Mouse (Mus musculus): Measurements from ENCODE around the gene Spon1. TPM values are rescaled to one million over a fixed set of nuclear protein-coding genes. Genes with fewer than 3 reads are reported as not detected.

The Spon1 gene
- polyA plus RNA-seq, 1 experiment from 2014 or later: 30.4 TPM

DNA sequence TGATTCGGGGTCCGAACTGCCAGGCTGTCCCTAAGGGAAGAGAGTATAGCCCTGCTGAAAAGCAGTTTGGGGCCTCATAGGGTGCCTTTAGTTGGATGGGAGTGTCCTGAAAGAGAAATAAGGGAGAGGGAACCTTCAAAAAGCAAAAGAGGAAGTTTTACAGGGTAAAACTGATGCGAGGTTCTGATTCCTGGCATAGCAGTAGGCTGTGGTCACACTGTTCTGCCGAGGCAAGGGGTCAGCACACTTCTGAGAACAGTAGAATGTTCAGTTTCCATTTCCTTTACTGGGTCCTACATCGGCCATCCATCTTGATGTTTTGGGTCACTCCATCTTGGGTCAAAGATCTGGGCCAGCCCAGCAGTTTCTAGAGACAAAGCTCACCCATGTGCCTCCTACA is 14.5 kb downstream of the Spon1 start:
- Histone ChIP-seq H3K36me3 (no peaks in the 10 kb centered on the region), H3K27ac (no peak overlapping the region), H3K27me3 (no peaks in the 10 kb centered on the region), H3K9ac (no peak overlapping the region), H3K4me2 (no peak overlapping the region), H3K9me3 (no peaks in the 10 kb centered on the region), H3K4me1 (peaks cover 3% of the 10 kb centered on the region; the same call in 1 of the 2 replicates), H3K4me3 (no peak overlapping the region)
- WGBS: 87% methylated on average over 5 of the region's 5 CpGs
- no peak for ATAC-seq (ENCODE audit: insufficient number of reproducible peaks, insufficient read depth, low FRiP score, low TSS enrichment, low read depth)

DNA sequence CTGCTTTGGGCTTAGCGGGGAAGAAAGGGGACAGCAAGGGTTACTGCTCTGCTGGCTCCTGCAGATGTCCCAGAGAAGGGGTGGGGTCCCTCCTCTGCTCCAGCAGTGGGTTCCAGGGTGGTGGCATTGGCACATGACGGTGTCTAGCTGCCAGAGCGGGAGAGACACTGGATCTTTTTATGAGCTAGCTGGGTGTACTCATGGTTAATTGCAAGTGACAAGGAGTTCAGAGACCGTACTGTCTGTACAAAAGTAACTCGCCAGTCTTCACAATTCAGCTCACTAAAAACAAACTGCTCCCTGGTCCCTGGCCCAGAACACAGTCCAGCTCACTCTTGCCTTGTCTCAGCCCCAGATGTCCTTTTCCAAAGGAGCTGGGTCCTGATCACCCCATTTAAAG is 26.2 kb downstream of the Spon1 start:
- Histone ChIP-seq H3K9ac (no peak overlapping the region), H3K4me2 (no peak overlapping the region), H3K9me3 (no peaks in the 10 kb centered on the region), H3K36me3 (no peaks in the 10 kb centered on the region), H3K27me3 (no peaks in the 10 kb centered on the region), H3K27ac (0 out of 2 replicates have a peak overlapping the region, but pooled peaks have one; percentile 7), H3K4me1 (no peaks in the 10 kb centered on the region), H3K4me3 (no peak overlapping the region)
- WGBS: 64% methylated on average over 5 of the region's 5 CpGs
- no peak for ATAC-seq (ENCODE audit: insufficient number of reproducible peaks, insufficient read depth, low FRiP score, low TSS enrichment, low read depth)

DNA sequence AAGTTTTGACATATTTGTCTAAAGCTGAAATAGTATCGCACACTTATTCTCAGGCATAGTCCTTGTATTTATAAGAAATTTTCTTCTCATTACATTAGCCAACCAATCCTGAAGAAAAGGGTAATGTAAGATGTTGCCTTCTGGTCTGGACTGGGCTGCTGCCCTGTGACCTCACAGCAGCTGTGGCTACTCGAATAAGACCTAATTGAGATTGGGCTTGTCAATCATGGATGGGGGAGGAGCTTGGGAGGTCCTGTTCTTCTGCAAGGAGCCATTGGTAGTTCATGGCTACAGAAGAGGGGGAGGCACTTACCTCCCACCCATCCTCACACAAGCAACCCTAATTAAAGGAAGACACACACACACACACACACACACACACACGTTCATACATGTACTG is 27.1 kb downstream of the Spon1 start:
- ATAC-seq (ENCODE audit: insufficient number of reproducible peaks, insufficient read depth, low FRiP score, low TSS enrichment, low read depth): no peak
- H3K27me3 ChIP-seq: no peaks in the 10 kb centered on the region
- no peaks in the 10 kb centered on the region for H3K36me3 ChIP-seq
- H3K4me3 ChIP-seq: no peak overlapping the region
- H3K9me3 ChIP-seq: no peaks in the 10 kb centered on the region
- H3K9ac ChIP-seq: no peak overlapping the region
- no peak overlapping the region for H3K27ac ChIP-seq
- H3K4me1 ChIP-seq: no peaks in the 10 kb centered on the region
- WGBS: 76% methylated on average over 3 of the region's 3 CpGs
- H3K4me2 ChIP-seq: no peak overlapping the region

DNA sequence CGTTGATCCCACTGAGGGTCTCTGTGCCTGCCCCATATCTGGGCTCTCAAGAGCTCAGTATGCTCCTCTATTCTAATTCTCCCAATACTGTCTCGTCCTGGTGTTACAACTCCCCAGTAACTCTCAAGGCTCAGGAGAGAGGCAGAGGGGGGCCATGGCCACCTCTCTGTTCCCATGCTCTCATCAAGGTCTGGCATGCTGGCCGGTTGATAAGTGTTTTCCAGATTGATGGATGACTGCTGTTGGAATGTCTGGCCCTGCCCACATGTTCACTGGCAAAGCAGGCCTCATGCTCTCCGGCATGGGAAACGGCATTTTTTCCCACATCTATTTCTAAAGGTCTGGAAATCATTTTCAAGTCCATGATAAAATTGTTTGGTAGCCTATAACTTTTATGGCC is 29.4 kb downstream of the Spon1 start:
- ATAC-seq (ENCODE audit: insufficient number of reproducible peaks, insufficient read depth, low FRiP score, low TSS enrichment, low read depth): no peak
- no peak overlapping the region for H3K27ac ChIP-seq
- H3K36me3 ChIP-seq: no peaks in the 10 kb centered on the region
- H3K9ac ChIP-seq: no peak overlapping the region
- H3K4me2 ChIP-seq: no peak overlapping the region
- no peaks in the 10 kb centered on the region for H3K27me3 ChIP-seq
- no peak overlapping the region for H3K4me3 ChIP-seq
- no peaks in the 10 kb centered on the region for H3K9me3 ChIP-seq
- 75% methylated on average over 5 of the region's 5 CpGs for WGBS
- no peaks in the 10 kb centered on the region for H3K4me1 ChIP-seq

DNA sequence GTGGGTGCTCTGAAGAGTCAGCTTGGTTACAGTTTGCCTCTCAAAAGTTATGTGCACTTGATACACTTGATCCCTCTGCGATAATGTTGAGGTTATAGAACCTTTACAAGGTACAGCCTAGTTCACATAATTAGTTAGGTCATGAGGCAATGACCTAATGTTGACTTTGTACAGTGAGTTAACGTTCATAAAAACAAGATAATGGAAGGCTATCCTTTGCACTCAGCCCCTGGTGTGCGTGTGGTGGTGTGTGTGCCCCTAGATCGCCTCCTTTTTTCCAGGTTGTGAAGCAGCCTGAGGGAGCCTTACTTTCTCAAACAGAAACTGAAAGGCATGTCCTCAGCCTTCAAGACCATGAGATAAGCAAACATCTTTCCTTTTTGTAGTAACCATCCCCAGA is 31.3 kb downstream of the Spon1 start:
- H3K4me2 ChIP-seq: no peak overlapping the region
- ATAC-seq (ENCODE audit: insufficient number of reproducible peaks, insufficient read depth, low FRiP score, low TSS enrichment, low read depth): no peak
- no peaks in the 10 kb centered on the region for H3K36me3 ChIP-seq
- H3K9me3 ChIP-seq: no peaks in the 10 kb centered on the region
- H3K4me1 ChIP-seq: no peaks in the 10 kb centered on the region
- no peak overlapping the region for H3K9ac ChIP-seq
- WGBS: 85% methylated on average over 4 of the region's 4 CpGs
- no peak overlapping the region for H3K4me3 ChIP-seq
- H3K27ac ChIP-seq: no peak overlapping the region
- no peaks in the 10 kb centered on the region for H3K27me3 ChIP-seq

DNA sequence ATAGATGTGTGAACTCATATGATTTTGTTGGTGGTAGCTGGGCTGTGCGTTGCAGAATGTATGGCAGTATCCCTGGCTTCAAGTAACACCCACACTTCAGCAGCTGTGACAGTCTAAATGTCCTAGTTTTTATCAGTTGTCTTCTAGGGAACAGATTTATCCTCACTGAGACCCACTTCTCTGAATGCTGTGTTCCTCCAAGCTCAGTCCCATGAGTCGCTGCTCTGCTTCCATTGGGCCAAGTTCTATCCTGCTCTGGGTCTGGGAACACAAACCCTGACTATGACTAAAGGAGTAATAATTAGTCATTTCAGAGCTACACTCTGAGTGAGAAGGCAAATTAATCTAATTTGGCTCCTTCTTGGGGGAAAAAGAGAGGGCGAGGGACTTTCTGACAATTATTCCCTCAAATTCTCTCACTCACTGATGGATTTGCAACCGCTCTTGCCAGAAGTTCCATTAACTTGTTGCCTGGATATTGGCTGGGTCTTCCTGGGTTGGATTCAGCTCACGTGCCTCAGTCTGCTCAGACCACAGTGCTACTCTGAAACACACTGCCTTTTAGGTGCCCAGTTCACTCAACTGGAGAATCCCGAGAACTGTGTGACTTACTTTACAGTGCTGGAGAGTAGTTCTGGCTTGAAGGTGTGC is 32.9 kb downstream of the Spon1 start:
- Histone ChIP-seq H3K9me3 (no peaks in the 10 kb centered on the region), H3K4me2 (no peak overlapping the region), H3K27ac (no peak overlapping the region), H3K27me3 (no peaks in the 10 kb centered on the region), H3K4me3 (no peak overlapping the region), H3K36me3 (no peaks in the 10 kb centered on the region), H3K4me1 (no peaks in the 10 kb centered on the region), H3K9ac (no peak overlapping the region)
- no peak for ATAC-seq (ENCODE audit: insufficient number of reproducible peaks, insufficient read depth, low FRiP score, low TSS enrichment, low read depth)
- WGBS: 90% methylated on average over 6 of the region's 6 CpGs

DNA sequence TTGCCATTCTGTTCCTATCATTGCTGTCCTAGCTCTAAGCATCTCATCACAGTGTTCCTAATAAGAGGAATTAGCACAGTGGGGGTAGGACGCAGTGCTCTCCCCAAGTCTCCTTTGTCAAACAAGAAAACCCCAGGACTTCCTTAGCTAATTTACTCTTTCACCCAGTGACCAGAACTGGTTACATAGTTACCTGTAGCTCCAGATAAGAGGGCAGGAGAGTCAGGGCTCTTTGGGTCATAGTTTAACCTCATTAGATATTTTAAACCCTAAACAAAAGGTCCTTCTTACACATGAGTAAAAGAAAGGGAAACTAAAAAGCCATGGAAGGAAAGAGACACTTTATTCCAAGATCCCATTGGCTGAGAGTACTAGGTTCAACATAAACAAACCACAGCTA is 44.0 kb downstream of the Spon1 start:
- H3K27ac ChIP-seq: no peak overlapping the region
- no peak overlapping the region for H3K9ac ChIP-seq
- WGBS: 76% methylated on average over 1 of the region's 1 CpGs
- no peaks in the 10 kb centered on the region for H3K27me3 ChIP-seq
- H3K4me2 ChIP-seq: no peak overlapping the region
- no peak overlapping the region for H3K4me3 ChIP-seq
- ATAC-seq (ENCODE audit: insufficient number of reproducible peaks, insufficient read depth, low FRiP score, low TSS enrichment, low read depth): no peak
- 0 out of 2 replicates have a peak, but pooled peaks cover 6% of the 10 kb centered on the region for H3K4me1 ChIP-seq
- H3K36me3 ChIP-seq: no peaks in the 10 kb centered on the region
- H3K9me3 ChIP-seq: no peaks in the 10 kb centered on the region

DNA sequence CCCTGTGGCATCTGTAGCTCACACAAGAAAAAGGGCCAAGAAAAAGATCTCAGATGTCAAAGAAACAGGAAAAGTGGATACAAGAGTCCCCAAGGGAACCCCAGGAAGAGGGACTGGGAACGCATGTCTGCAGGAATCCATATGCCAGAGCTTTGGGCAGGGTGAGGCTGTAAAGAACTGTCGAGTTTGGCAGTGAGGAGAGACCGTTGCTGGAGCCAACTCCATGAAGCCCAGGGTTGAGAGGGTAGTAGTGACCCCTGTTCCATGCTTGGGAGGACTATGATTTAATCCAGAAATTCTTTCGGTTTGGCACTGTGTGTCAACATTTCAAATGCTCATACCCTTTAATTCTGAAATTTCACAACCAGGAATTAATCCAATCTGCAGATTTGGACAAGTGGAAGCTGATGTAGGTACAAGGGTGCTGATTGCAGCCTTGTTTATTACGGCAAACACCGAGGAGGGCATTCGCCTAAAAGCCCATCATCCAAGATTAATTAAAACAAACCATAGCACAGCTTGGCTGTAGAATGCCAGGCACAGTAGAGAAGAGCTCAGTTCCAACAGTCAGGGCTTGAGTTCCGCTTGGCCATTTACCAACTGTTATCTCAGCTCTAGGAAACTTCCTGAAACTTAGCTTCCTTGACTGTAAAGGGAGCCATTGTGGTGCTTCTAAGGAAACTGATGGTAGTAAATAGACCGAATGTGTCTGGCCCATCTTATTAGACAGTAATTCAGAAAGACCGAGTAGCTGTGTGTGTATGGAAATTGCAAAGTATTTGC is 45.8 kb downstream of the Spon1 start:
- WGBS: 80% methylated on average over 10 of the region's 10 CpGs
- no peak overlapping the region for H3K9ac ChIP-seq
- ATAC-seq (ENCODE audit: insufficient number of reproducible peaks, insufficient read depth, low FRiP score, low TSS enrichment, low read depth): no peak
- no peaks in the 10 kb centered on the region for H3K36me3 ChIP-seq
- H3K27me3 ChIP-seq: peaks cover 3% of the 10 kb centered on the region; the same call in 1 of the 2 replicates
- H3K4me1 ChIP-seq: 0 out of 2 replicates have a peak, but pooled peaks cover 6% of the 10 kb centered on the region
- H3K4me2 ChIP-seq: no peak overlapping the region
- no peak overlapping the region for H3K27ac ChIP-seq
- H3K9me3 ChIP-seq: no peaks in the 10 kb centered on the region
- H3K4me3 ChIP-seq: no peak overlapping the region

DNA sequence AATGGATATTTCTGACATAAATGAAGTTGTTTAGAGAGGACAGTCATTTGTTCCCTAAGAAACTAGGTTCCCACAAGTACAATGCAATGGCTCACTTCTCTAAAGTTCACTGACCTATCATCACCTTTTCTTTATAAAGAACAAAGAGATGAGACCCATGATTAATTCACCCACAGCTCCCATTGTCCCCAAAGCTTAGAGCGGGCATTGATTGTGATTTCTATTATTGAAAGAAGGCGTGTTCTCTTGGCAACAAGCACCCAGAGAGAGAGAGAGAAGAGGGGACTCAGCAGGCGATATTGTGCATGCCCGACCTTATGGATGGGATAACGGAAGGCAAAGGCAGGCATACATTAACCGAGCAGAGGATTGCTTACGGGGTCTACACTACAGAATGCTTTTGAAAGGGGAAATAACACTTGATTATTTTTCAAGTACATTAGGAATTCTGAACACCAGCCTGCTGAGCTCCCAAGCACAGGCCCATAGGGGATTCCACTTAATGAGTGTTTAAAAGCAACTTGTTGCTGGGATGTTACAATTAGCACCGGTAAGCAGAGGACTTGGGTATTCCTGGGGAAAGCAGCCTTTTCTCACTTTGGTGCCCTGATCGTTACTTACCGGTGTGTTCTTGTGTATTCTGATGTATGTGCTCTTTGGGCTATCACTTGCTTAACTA is 48.4 kb downstream of the Spon1 start:
- Histone ChIP-seq H3K4me2 (no peak overlapping the region), H3K27ac (no peak overlapping the region), H3K27me3 (peaks cover 4% of the 10 kb centered on the region; the same call in 1 of the 2 replicates), H3K36me3 (no peaks in the 10 kb centered on the region), H3K9me3 (no peaks in the 10 kb centered on the region), H3K4me3 (no peak overlapping the region), H3K9ac (no peak overlapping the region), H3K4me1 (peaks cover 15% of the 10 kb centered on the region; the same call in 1 of the 2 replicates)
- ATAC-seq (ENCODE audit: insufficient number of reproducible peaks, insufficient read depth, low FRiP score, low TSS enrichment, low read depth): no peak
- 90% methylated on average over 10 of the region's 10 CpGs for WGBS

DNA sequence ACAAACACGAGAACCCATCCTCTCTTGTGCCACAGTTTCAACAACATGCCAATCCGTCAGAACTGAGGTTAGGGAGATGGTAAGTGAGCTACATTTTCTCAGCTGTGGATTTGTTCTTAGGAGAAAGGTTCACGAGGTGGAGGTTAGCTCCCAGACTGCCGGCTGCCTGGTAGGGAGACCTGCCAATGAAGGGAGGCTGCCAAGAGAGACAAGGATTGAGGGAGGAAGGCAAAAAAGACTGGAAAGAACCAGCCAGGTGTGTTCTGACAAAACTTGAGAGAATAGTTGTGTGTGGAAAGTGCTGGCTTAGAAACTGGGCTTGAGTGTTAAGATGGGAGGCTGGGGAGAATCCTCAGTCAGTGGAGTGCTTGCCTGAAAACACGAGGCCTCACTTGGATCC is 49.9 kb downstream of the Spon1 start:
- Histone ChIP-seq H3K9me3 (no peaks in the 10 kb centered on the region), H3K4me1 (peaks cover 24% of the 10 kb centered on the region), H3K9ac (no peak overlapping the region), H3K36me3 (no peaks in the 10 kb centered on the region), H3K27ac (no peak overlapping the region), H3K27me3 (peaks cover 4% of the 10 kb centered on the region; the same call in 1 of the 2 replicates), H3K4me2 (no peak overlapping the region), H3K4me3 (no peak overlapping the region)
- WGBS: 71% methylated on average over 5 of the region's 5 CpGs
- ATAC-seq (ENCODE audit: insufficient number of reproducible peaks, insufficient read depth, low FRiP score, low TSS enrichment, low read depth): no peak

DNA sequence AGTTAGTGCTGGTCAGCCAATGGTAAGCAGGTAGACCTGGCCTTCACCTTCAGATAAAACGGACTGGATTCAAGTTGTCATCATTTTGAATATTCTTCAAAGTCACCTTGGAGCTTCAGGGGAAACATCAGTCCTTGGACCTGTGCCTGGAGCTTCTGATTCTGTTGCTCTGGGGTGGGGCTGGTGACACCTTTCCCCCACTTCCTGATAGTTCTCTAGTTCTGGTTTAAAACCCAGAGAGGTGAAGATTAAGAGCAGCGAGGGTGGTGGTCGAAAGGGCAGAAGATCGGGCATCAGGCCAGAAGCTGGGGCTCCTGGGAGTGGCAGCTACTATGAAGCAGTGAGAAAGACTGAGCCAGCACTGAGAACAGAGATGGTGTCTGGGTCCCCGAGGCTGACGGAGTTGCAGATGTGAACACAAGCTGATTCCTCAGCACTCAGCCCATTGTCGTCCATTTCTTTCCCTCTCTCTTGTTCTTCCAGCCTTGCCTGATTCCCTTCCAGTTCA is 51.1 kb downstream of the Spon1 start:
- Histone ChIP-seq H3K9me3 (no peaks in the 10 kb centered on the region), H3K9ac (no peak overlapping the region), H3K4me2 (no peak overlapping the region), H3K27me3 (peaks cover 4% of the 10 kb centered on the region; the same call in 1 of the 2 replicates), H3K4me3 (no peak overlapping the region), H3K27ac (no peak overlapping the region), H3K36me3 (no peaks in the 10 kb centered on the region), H3K4me1 (peaks cover 20% of the 10 kb centered on the region)
- ATAC-seq (ENCODE audit: insufficient number of reproducible peaks, insufficient read depth, low FRiP score, low TSS enrichment, low read depth): no peak
- 79% methylated on average over 7 of the region's 7 CpGs for WGBS

Measured in embryonic facial prominence, embryonic 13.5 days (tissue).